Mouse (Mus musculus) olfactory bulb, adult 2 months (tissue): ENCODE measurements around the gene Zc3h4.

Source experiments
- CTCF ChIP-seq: fragments of 200-500 bp; IDR thresholded peaks from 2 replicates; pipeline ENCODE4 v1.5.1; 2012; ENCODE audit warnings: low read depth, mild to moderate bottlenecking, low read length, moderate library complexity; ENCODE audit not compliant: insufficient read depth
- POLR2A ChIP-seq: fragments of 200-500 bp; IDR thresholded peaks from 2 replicates; pipeline ENCODE4 v1.6.1; 2012; ENCODE audit warnings: mild to moderate bottlenecking, low read depth, low read length, moderate library complexity; ENCODE audit not compliant: insufficient read depth

GRCm38 (mm10) chr7:16366133-16366646, 34.5 kb upstream of the Zc3h4 start:
- no peak for TF ChIP-seq POLR2A
- TF ChIP-seq CTCF = no peak
